Mouse (Mus musculus) MEL (cell line): ENCODE measurements at regions not wholly inside any gene's neighbourhood (a gene's known extent, or its start where the extent isn't known, plus 50 kb on each side); places are given as distances from the start of the nearest gene placed in this dataset.

ENCODE experiments used
- DNase-seq: peaks from one replicate; pipeline ENCODE4 v3.0.0; 2011; ENCODE audit warnings: low read depth, low spot score
- H3K27ac ChIP-seq: 2 replicates; pipeline ENCODE4 v1.5.1; 2012; ENCODE audit warnings: low read depth, mild to moderate bottlenecking, control low read depth, low read length, moderate library complexity; ENCODE audit not compliant: control insufficient read depth
- H3K27me3 ChIP-seq, 2 experiments: fragments of 150-350 bp in 1 of 2; sonication (generic) in 1 of 2; 2 replicates each; pipeline ENCODE4 v1.6.1; 2012; ENCODE audit warnings: low read length in 2 of 2, mild to moderate bottlenecking in 2 of 2, improper control_type of control experiment in 1 of 2, moderate library complexity in 1 of 2; ENCODE audit not compliant: insufficient read depth in 2 of 2, control insufficient read depth in 1 of 2
- H3K36me3 ChIP-seq, 2 experiments: 2 replicates each; pipeline ENCODE4 v1.6.1; 2012 to 2014; ENCODE audit warnings: low read length in 2 of 2, improper control_type of control experiment in 1 of 2, inconsistent platforms in 1 of 2, mild to moderate bottlenecking in 1 of 2; ENCODE audit not compliant: insufficient read depth in 2 of 2, control insufficient read depth in 1 of 2
- H3K4me1 ChIP-seq, 2 experiments: fragments of 150-350 bp in 1 of 2; sonication (generic) in 1 of 2; 2 replicates each; pipeline ENCODE4 v1.6.1; 2012; ENCODE audit warnings: low read length in 2 of 2, improper control_type of control experiment in 1 of 2, mild to moderate bottlenecking in 1 of 2; ENCODE audit not compliant: insufficient read depth in 2 of 2, control insufficient read depth in 1 of 2
- H3K4me3 ChIP-seq, 2 experiments: fragments of 150-350 bp in 1 of 2; sonication (generic) in 1 of 2; 2 replicates each; pipeline ENCODE4 v1.5.1; 2012; ENCODE audit warnings: low read depth in 2 of 2, low read length in 2 of 2, mild to moderate bottlenecking in 2 of 2, moderate library complexity in 2 of 2, control low read depth in 1 of 2, improper control_type of control experiment in 1 of 2; ENCODE audit not compliant: control insufficient read depth in 1 of 2, insufficient read depth in 1 of 2
- H3K79me2 ChIP-seq: 2 replicates; pipeline ENCODE4 v1.6.1; 2012; ENCODE audit warnings: mild to moderate bottlenecking, low read length, moderate library complexity; ENCODE audit not compliant: control insufficient read depth, poor library complexity, insufficient read depth
- H3K9ac ChIP-seq: 2 replicates; pipeline ENCODE4 v1.6.1; 2012; ENCODE audit warnings: low read depth, mild to moderate bottlenecking, control low read depth, low read length, moderate library complexity; ENCODE audit not compliant: control insufficient read depth, poor library complexity, severe bottlenecking
- H3K9me3 ChIP-seq: fragments of 150-350 bp; sonication (generic); replicated peaks from 2 replicates; pipeline ENCODE4 v1.6.1; 2012; ENCODE audit warnings: mild to moderate bottlenecking, low read length, improper control_type of control experiment, moderate library complexity; ENCODE audit not compliant: insufficient read depth
- BHLHE40 ChIP-seq: IDR thresholded peaks from 2 replicates; pipeline ENCODE4 v1.6.1; 2012; ENCODE audit warnings: low read depth, mild to moderate bottlenecking, inconsistent platforms, low read length, improper control_type of control experiment, borderline replicate concordance
- CHD2 ChIP-seq: IDR thresholded peaks from 2 replicates; pipeline ENCODE4 v1.6.1; 2011; ENCODE audit warnings: low read length, improper control_type of control experiment
- CTCF ChIP-seq, 3 experiments: IDR thresholded peaks in 2 of 3; conservative IDR thresholded peaks in 1 of 3; 2 replicates each; pipeline ENCODE4 v1.5.1; 2011 to 2012; ENCODE audit warnings: low read length in 3 of 3, low read depth in 2 of 3, mild to moderate bottlenecking in 2 of 3, improper control_type of control experiment in 1 of 3, inconsistent platforms in 1 of 3, mixed read lengths in 1 of 3, moderate library complexity in 1 of 3; ENCODE audit not compliant: control insufficient read depth in 1 of 3, insufficient read depth in 1 of 3, poor library complexity in 1 of 3, severe bottlenecking in 1 of 3
- ELF1 ChIP-seq: IDR thresholded peaks from 2 replicates; pipeline ENCODE4 v1.6.1; 2014; ENCODE audit warnings: low read depth, mild to moderate bottlenecking, inconsistent platforms, low read length, improper control_type of control experiment, moderate library complexity
- GABPA ChIP-seq: IDR thresholded peaks from 2 replicates; pipeline ENCODE4 v1.6.1; 2012; ENCODE audit warnings: low read depth, mild to moderate bottlenecking, inconsistent platforms, low read length, improper control_type of control experiment, moderate library complexity
- KAT2A ChIP-seq: conservative IDR thresholded peaks from 2 replicates; pipeline ENCODE4 v1.6.1; 2012; ENCODE audit warnings: low read depth, low read length, improper control_type of control experiment, inconsistent platforms
- MEF2A ChIP-seq: IDR thresholded peaks from 2 replicates; pipeline ENCODE4 v1.6.1; 2014; ENCODE audit warnings: low read depth, mild to moderate bottlenecking, inconsistent platforms, low read length, improper control_type of control experiment; ENCODE audit not compliant: poor library complexity, insufficient replicate concordance, severe bottlenecking; ENCODE audit errors: extremely low read depth
- POLR2A ChIP-seq, 2 experiments: IDR thresholded peaks; 2 replicates each; pipeline ENCODE4 v1.6.1; 2011 to 2012; ENCODE audit warnings: low read length in 2 of 2, mild to moderate bottlenecking in 2 of 2, control low read depth in 1 of 2, improper control_type of control experiment in 1 of 2, low read depth in 1 of 2, moderate library complexity in 1 of 2; ENCODE audit not compliant: control insufficient read depth in 1 of 2, insufficient read depth in 1 of 2, poor library complexity in 1 of 2
- POLR2AphosphoS5 ChIP-seq: IDR thresholded peaks from 2 replicates; pipeline ENCODE4 v1.6.1; 2012; ENCODE audit warnings: low read depth, borderline replicate concordance, mild to moderate bottlenecking, inconsistent platforms, low read length, moderate library complexity, mixed read lengths
- RCOR1 ChIP-seq: IDR thresholded peaks from 2 replicates; pipeline ENCODE4 v1.6.1; 2012; ENCODE audit warnings: low read depth, mild to moderate bottlenecking, inconsistent platforms, low read length, improper control_type of control experiment
- TBP ChIP-seq: IDR thresholded peaks from 2 replicates; pipeline ENCODE4 v1.8.0; 2011; ENCODE audit warnings: low read depth, low read length, improper control_type of control experiment
- TCF12 ChIP-seq: IDR thresholded peaks from 2 replicates; pipeline ENCODE4 v1.6.1; 2014; ENCODE audit warnings: low read depth, mild to moderate bottlenecking, inconsistent platforms, low read length, improper control_type of control experiment, moderate library complexity
- UBTF ChIP-seq: IDR thresholded peaks from 2 replicates; pipeline ENCODE4 v1.6.1; 2012; ENCODE audit warnings: low read depth, mild to moderate bottlenecking, inconsistent platforms, low read length, improper control_type of control experiment, moderate library complexity, borderline replicate concordance; ENCODE audit not compliant: insufficient read depth
- USF1 ChIP-seq: IDR thresholded peaks from 2 replicates; pipeline ENCODE4 v1.6.1; 2014; ENCODE audit warnings: low read depth, mild to moderate bottlenecking, inconsistent platforms, low read length, improper control_type of control experiment, moderate library complexity
- USF2 ChIP-seq, 2 experiments: IDR thresholded peaks; 2 replicates each; pipeline ENCODE4 v1.6.1; 2011 to 2012; ENCODE audit warnings: improper control_type of control experiment in 2 of 2, low read length in 2 of 2, borderline replicate concordance in 1 of 2, inconsistent platforms in 1 of 2, low read depth in 1 of 2, mild to moderate bottlenecking in 1 of 2; ENCODE audit not compliant: insufficient read depth in 1 of 2
- ZKSCAN1 ChIP-seq: IDR thresholded peaks from 2 replicates; pipeline ENCODE4 v1.6.1; 2012; ENCODE audit warnings: low read depth, mild to moderate bottlenecking, inconsistent platforms, low read length, improper control_type of control experiment, moderate library complexity

- Histone ChIP-seq H3K79me2 (no peaks in the 10 kb centered on the region), H3K9me3 (no peaks in the 10 kb centered on the region), H3K4me3 (no peak overlapping the region), H3K27ac (no peak overlapping the region), H3K27me3 (no peaks in the 10 kb centered on the region; a peak in 2 of 4 replicates), H3K36me3 (no peaks in the 10 kb centered on the region), H3K4me1 (no peaks in the 10 kb centered on the region), H3K9ac (no peak overlapping the region)
- DNase-seq, result no peak
- TF ChIP-seq POLR2A (IDR thresholded peaks at IDR 0.05; ENCODE audit: control insufficient read depth in 1 of 2, insufficient read depth in 1 of 2, low read depth in 1 of 2, low read length in 2 of 2, poor library complexity in 1 of 2) (no peak), BHLHE40 (no peak), ZKSCAN1 (no peak), USF1 (no peak), TCF12 (no peak), ELF1 (no peak), TBP (no peak), POLR2AphosphoS5 (no peak)
These were observed 170.5 kb upstream of the Mkln1 start for GRCm38 (mm10) chr6:31228061-31228460.

GRCm38 (mm10) chr6:31231821-31232220 lies 166.7 kb upstream of the Mkln1 start:
- Histone ChIP-seq H3K79me2 (no peaks in the 10 kb centered on the region), H3K36me3 (no peaks in the 10 kb centered on the region), H3K9me3 (no peaks in the 10 kb centered on the region), H3K4me1 (no peaks in the 10 kb centered on the region), H3K9ac (no peak overlapping the region), H3K27ac (no peak overlapping the region), H3K27me3 (no peaks in the 10 kb centered on the region; a peak in 2 of 4 replicates), H3K4me3 (no peak overlapping the region)
- no peak for DNase-seq
- no peak for TF ChIP-seq KAT2A
- no peak for TF ChIP-seq USF2 (IDR thresholded peaks at IDR 0.05; ENCODE audit: borderline replicate concordance in 1 of 2, insufficient read depth in 1 of 2, low read depth in 1 of 2, low read length in 2 of 2)
- no peak for TF ChIP-seq CTCF (IDR thresholded peaks at IDR 0.05 in 2 of 3, conservative IDR thresholded peaks at IDR 0.05 in 1 of 3; ENCODE audit: control insufficient read depth in 1 of 3, insufficient read depth in 1 of 3, low read depth in 2 of 3, low read length in 3 of 3, poor library complexity in 1 of 3, severe bottlenecking in 1 of 3)
- no peak for TF ChIP-seq UBTF
- no peak for TF ChIP-seq MEF2A
- TF ChIP-seq POLR2AphosphoS5, result no peak
- no peak for TF ChIP-seq POLR2A (IDR thresholded peaks at IDR 0.05; ENCODE audit: control insufficient read depth in 1 of 2, insufficient read depth in 1 of 2, low read depth in 1 of 2, low read length in 2 of 2, poor library complexity in 1 of 2)
- TF ChIP-seq TCF12, result no peak
- TF ChIP-seq RCOR1, result no peak
- no peak for TF ChIP-seq GABPA
- TF ChIP-seq CHD2, result no peak
